Mouse (Mus musculus) hindbrain, postnatal 0 days (tissue): ENCODE results near the gene Aph1c. TPM values are rescaled to one million over a fixed set of nuclear protein-coding genes. Genes with fewer than 3 reads are reported as not detected.
"Not testable (repeated sequence)": the region's sequence is repeated elsewhere in the genome, so short reads cannot be mapped to it uniquely, and the experiment has no call there.

ENCODE experiments used
- ATAC-seq: fragments of 200-750 bp; cut with Nextera tagmentation; 2 replicates; pipeline ENCODE4 v1.8.0; 2017; ENCODE audit warnings: mild to moderate bottlenecking, moderate TSS enrichment, moderate library complexity
- DNase-seq: peaks from one replicate; pipeline ENCODE4 v3.0.0-alpha.2; 2015; ENCODE audit warnings: low spot score
- H3K27ac ChIP-seq: fragments of 300-500 bp; sonication (generic); 2 replicates; pipeline ENCODE4 v1.5.1; 2014; ENCODE audit warnings: mild to moderate bottlenecking
- H3K27me3 ChIP-seq: fragments of 300-500 bp; sonication (generic); 2 replicates; pipeline ENCODE4 v1.6.1; 2014; ENCODE audit warnings: low read length, mixed read lengths; ENCODE audit not compliant: insufficient read depth
- H3K36me3 ChIP-seq: fragments of 300-500 bp; sonication (generic); 2 replicates; pipeline ENCODE4 v1.6.1; 2014; ENCODE audit warnings: low read length, mixed read lengths; ENCODE audit not compliant: insufficient read depth
- H3K4me1 ChIP-seq: fragments of 300-500 bp; sonication (generic); 2 replicates; pipeline ENCODE4 v1.6.1; 2014; ENCODE audit warnings: antibody characterized with exemption, low read length, mixed read lengths; ENCODE audit not compliant: insufficient read depth
- H3K4me2 ChIP-seq: fragments of 300-500 bp; sonication (generic); 2 replicates; pipeline ENCODE4 v1.6.1; 2014; ENCODE audit warnings: low read depth, mild to moderate bottlenecking, low read length, moderate library complexity, mixed read lengths
- H3K4me3 ChIP-seq: fragments of 300-500 bp; sonication (generic); 2 replicates; pipeline ENCODE4 v1.5.1; 2014; ENCODE audit warnings: low read length
- H3K9ac ChIP-seq: fragments of 300-500 bp; sonication (generic); replicated peaks from 2 replicates; pipeline ENCODE4 v1.6.1; 2014; ENCODE audit warnings: mild to moderate bottlenecking, low read length, moderate library complexity, mixed read lengths
- H3K9me3 ChIP-seq: fragments of 300-500 bp; sonication (generic); 2 replicates; pipeline ENCODE4 v1.6.1; 2016; ENCODE audit warnings: low read length, mixed read lengths
- CTCF ChIP-seq: IDR thresholded peaks from 2 replicates; pipeline ENCODE4 v1.5.1; 2016; ENCODE audit warnings: antibody characterized with exemption, control low read depth, low read depth
- WGBS: fragments of 180-500 bp; shearing (Covaris S2); extraction: QIAGEN DNeasy Blood & Tissue Kit; methylation state at CpG from one replicate; pipeline ENCODE4 v1.1.7; 2014; 5-methylcytosine and 5-hydroxymethylcytosine counted together
- polyA plus RNA-seq: library from polyadenylated mRNA; unstranded; fragments of >200 nt; fragmentation: Nextera tagmentation; extraction: Ambion mirVana; gene quantifications from 2 replicates; pipeline ENCODE4 v1.2.1, GENCODE M21; 2015
- total RNA-seq: library from RNA; depleted of rRNA; stranded (reverse); fragments of >200 nt; gene quantifications from 2 replicates; pipeline ENCODE4 v1.2.3, GENCODE M21; 2014

The Aph1c gene
- total and polyA plus RNA-seq, 2 experiments from 2014 or later: 3.1 to 5.3 TPM

GRCm38 (mm10) chr9:66876577-66876976 is 42.1 kb upstream of the Aph1c start:
- H3K9me3 ChIP-seq: no peaks in the 10 kb centered on the region
- DNase-seq (no peak), ATAC-seq (no peak)
- H3K27me3 ChIP-seq: no peaks in the 10 kb centered on the region
- no peaks in the 10 kb centered on the region for H3K4me1 ChIP-seq
- no peaks in the 10 kb centered on the region for H3K36me3 ChIP-seq
- H3K9ac ChIP-seq: no peak overlapping the region
- H3K4me3 ChIP-seq: no peak overlapping the region
- no peak overlapping the region for H3K4me2 ChIP-seq
- H3K27ac ChIP-seq: no peak overlapping the region
- WGBS: 64% methylated on average over 5 of the region's 5 CpGs
- no peak for TF ChIP-seq CTCF

GRCm38 (mm10) chr9:66874297-66874696 is 39.8 kb upstream of the Aph1c start:
- TF ChIP-seq CTCF: no peak
- no peak overlapping the region for H3K27ac ChIP-seq
- H3K36me3 ChIP-seq: no peaks in the 10 kb centered on the region
- H3K4me2 ChIP-seq: no peak overlapping the region
- ATAC-seq: no peak
- no peaks in the 10 kb centered on the region for H3K4me1 ChIP-seq
- H3K9me3 ChIP-seq: no peaks in the 10 kb centered on the region
- no peaks in the 10 kb centered on the region for H3K27me3 ChIP-seq
- no peak overlapping the region for H3K4me3 ChIP-seq
- 98% methylated on average over 5 of the region's 5 CpGs for WGBS
- no peak overlapping the region for H3K9ac ChIP-seq
- DNase-seq: no peak

- no peaks in the 10 kb centered on the region for H3K9me3 ChIP-seq
- TF ChIP-seq CTCF: no peak
- ATAC-seq: no peak
- no peaks in the 10 kb centered on the region for H3K4me1 ChIP-seq
- no peak overlapping the region for H3K27ac ChIP-seq
- H3K4me2 ChIP-seq: no peak overlapping the region
- H3K9ac ChIP-seq: no peak overlapping the region
- H3K4me3 ChIP-seq: no peak overlapping the region
- DNase-seq: no peak
- H3K27me3 ChIP-seq: no peaks in the 10 kb centered on the region
- no peaks in the 10 kb centered on the region for H3K36me3 ChIP-seq
Measured at GRCm38 (mm10) chr9:66873531-66873930, 39.0 kb upstream of the Aph1c start.

GRCm38 (mm10) chr9:66873009-66873408 is 38.5 kb upstream of the Aph1c start:
- H3K4me3 ChIP-seq, H3K27ac ChIP-seq, H3K4me2 ChIP-seq, H3K36me3 ChIP-seq, ATAC-seq, H3K4me1 ChIP-seq, H3K9me3 ChIP-seq, H3K9ac ChIP-seq, H3K27me3 ChIP-seq, DNase-seq: not testable (repeated sequence)
- 85% methylated on average over 2 of the region's 2 CpGs for WGBS

GRCm38 (mm10) chr9:66872015-66872727 is 37.6 kb upstream of the Aph1c start:
- no peaks in the 10 kb centered on the region for H3K4me1 ChIP-seq
- DNase-seq (no peak), ATAC-seq (no peak)
- H3K4me3 ChIP-seq: no peak overlapping the region
- TF ChIP-seq CTCF: no peak
- H3K9ac ChIP-seq: no peak overlapping the region
- no peaks in the 10 kb centered on the region for H3K9me3 ChIP-seq
- no peaks in the 10 kb centered on the region for H3K36me3 ChIP-seq
- 67% methylated on average over 10 of the region's 10 CpGs for WGBS
- H3K27ac ChIP-seq: peak overlapping the region; percentile 48
- no peak overlapping the region for H3K4me2 ChIP-seq
- no peaks in the 10 kb centered on the region for H3K27me3 ChIP-seq

GRCm38 (mm10) chr9:66864708-66865107 is 30.2 kb upstream of the Aph1c start:
- H3K36me3 ChIP-seq: 0 out of 2 replicates have a peak, but pooled peaks cover 5% of the 10 kb centered on the region
- H3K27me3 ChIP-seq: no peaks in the 10 kb centered on the region
- H3K4me1 ChIP-seq: peaks cover 7% of the 10 kb centered on the region; the same call in 1 of the 2 replicates
- ATAC-seq: no peak
- no peaks in the 10 kb centered on the region for H3K9me3 ChIP-seq
- no peak overlapping the region for H3K4me2 ChIP-seq
- 0 out of 2 replicates have a peak, but pooled peaks have one; percentile 7 for TF ChIP-seq CTCF
- no peak for DNase-seq
- 61% methylated on average over 3 of the region's 3 CpGs for WGBS
- no peak overlapping the region for H3K9ac ChIP-seq
- H3K27ac ChIP-seq: 0 out of 2 replicates have a peak overlapping the region, but pooled peaks have one; percentile 15
- H3K4me3 ChIP-seq: no peak overlapping the region

GRCm38 (mm10) chr9:66863456-66863855 is 28.9 kb upstream of the Aph1c start:
- Histone ChIP-seq H3K27ac (no peak overlapping the region), H3K4me1 (peaks cover 7% of the 10 kb centered on the region; the same call in 1 of the 2 replicates), H3K27me3 (no peaks in the 10 kb centered on the region), H3K9me3 (no peaks in the 10 kb centered on the region), H3K4me3 (no peak overlapping the region), H3K36me3 (0 out of 2 replicates have a peak, but pooled peaks cover 5% of the 10 kb centered on the region), H3K9ac (no peak overlapping the region), H3K4me2 (no peak overlapping the region)
- no peak for DNase-seq
- WGBS: 38% methylated on average over 3 of the region's 3 CpGs
- no peak for ATAC-seq
- no peak for TF ChIP-seq CTCF
